Mouse (Mus musculus) stomach, embryonic 15.5 days (tissue): ENCODE data around the gene Setdb2. TPM values are rescaled to one million over a fixed set of nuclear protein-coding genes. Genes with fewer than 3 reads are reported as not detected.

Source experiments
- ATAC-seq: fragments of 200-750 bp; cut with Nextera tagmentation; 2 replicates; pipeline ENCODE4 v1.8.0; 2017; ENCODE audit warnings: low read depth, moderate number of reproducible peaks, moderate TSS enrichment; ENCODE audit not compliant: insufficient read depth, low FRiP score
- H3K27ac ChIP-seq: fragments of 300-500 bp; sonication (generic); 2 replicates; pipeline ENCODE4 v1.5.1; 2015; ENCODE audit warnings: mild to moderate bottlenecking, inconsistent platforms
- H3K27me3 ChIP-seq: fragments of 300-500 bp; sonication (generic); replicated peaks from 2 replicates; pipeline ENCODE4 v1.6.1; 2015; ENCODE audit warnings: inconsistent platforms
- H3K36me3 ChIP-seq: fragments of 300-500 bp; sonication (generic); 2 replicates; pipeline ENCODE4 v1.6.1; 2015; ENCODE audit warnings: inconsistent platforms
- H3K4me1 ChIP-seq: fragments of 300-500 bp; sonication (generic); 2 replicates; pipeline ENCODE4 v1.6.1; 2015; ENCODE audit warnings: inconsistent platforms
- H3K4me2 ChIP-seq: fragments of 300-500 bp; sonication (generic); 2 replicates; pipeline ENCODE4 v1.6.1; 2015; ENCODE audit warnings: mild to moderate bottlenecking, inconsistent platforms
- H3K4me3 ChIP-seq: fragments of 300-500 bp; sonication (generic); replicated peaks from 2 replicates; pipeline ENCODE4 v1.5.1; 2015; ENCODE audit warnings: inconsistent platforms
- H3K9ac ChIP-seq: fragments of 300-500 bp; sonication (generic); 2 replicates; pipeline ENCODE4 v1.6.1; 2015; ENCODE audit warnings: inconsistent platforms
- H3K9me3 ChIP-seq: fragments of 300-500 bp; sonication (generic); 2 replicates; pipeline ENCODE4 v1.6.1; 2016; ENCODE audit warnings: inconsistent platforms
- WGBS: fragments of 180-500 bp; shearing (Covaris S2); methylation state at CpG from one replicate; pipeline ENCODE4 v1.1.7; 2015; 5-methylcytosine and 5-hydroxymethylcytosine counted together
- polyA plus RNA-seq: library from polyadenylated mRNA; unstranded; fragments of >200 nt; fragmentation: Nextera tagmentation; extraction: Ambion mirVana; gene quantifications from 2 replicates; pipeline ENCODE4 v1.2.1, GENCODE M21; 2015

The Setdb2 gene
- polyA plus RNA-seq, 1 experiment from 2014 or later = 10.3 TPM

GRCm38 (mm10) chr14:59365244-59365644 is 75.4 kb downstream of the Setdb2 start, which contains the start of gene Phf11d:
Phf11d (minus strand) TSS chr14:59365470.
- peak within 1 kb of the TSS; percentile 38 for H3K4me2 ChIP-seq
- WGBS = 55% methylated on average over 6 of the region's 6 CpGs
- H3K27ac ChIP-seq = peak within 1 kb of the TSS; percentile 72; the same call in 1 of the 2 replicates
- no peaks in the 10 kb centered on the region for H3K36me3 ChIP-seq
- H3K9me3 ChIP-seq = no peaks in the 10 kb centered on the region
- H3K9ac ChIP-seq = no peak within 1 kb of the TSS
- H3K4me1 ChIP-seq = peaks cover 4% of the 10 kb centered on the region; the same call in 1 of the 2 replicates
- ATAC-seq = peak; percentile 35; the same call in 1 of the 2 replicates
- no peaks in the 10 kb centered on the region for H3K27me3 ChIP-seq
- no peak within 1 kb of the TSS for H3K4me3 ChIP-seq

Other genes with a start within 250 kb of the Setdb2 start
- gene Rcbtb1, start 239.7 kb downstream of the Setdb2 start, polyA plus RNA-seq = 47.4 and 52.7 TPM in 2 replicates
- not detected in 2 replicates for gene Gm6904, start 180.7 kb downstream of the Setdb2 start, polyA plus RNA-seq
- 0.17 and 0.18 TPM in 2 replicates for gene Phf11a, start 143.4 kb downstream of the Setdb2 start, polyA plus RNA-seq
- 0.84 and 1.6 TPM in 2 replicates for gene Phf11b, start 99.5 kb downstream of the Setdb2 start, polyA plus RNA-seq
- 3.5 and 3.6 TPM in 2 replicates for gene Phf11d, start 75.4 kb downstream of the Setdb2 start, polyA plus RNA-seq
- 0.45 and 0.55 TPM in 2 replicates for gene Phf11c, start 45.5 kb downstream of the Setdb2 start, polyA plus RNA-seq
- gene Cab39l, start 88 bp upstream of the Setdb2 start, polyA plus RNA-seq = 36.2 and 41.0 TPM in 2 replicates
- gene Cdadc1, start 157.1 kb upstream of the Setdb2 start, polyA plus RNA-seq = 31.6 and 34.1 TPM in 2 replicates
- 9.6 and 10.7 TPM in 2 replicates for gene Shisa2, start 184.4 kb upstream of the Setdb2 start, polyA plus RNA-seq